Mouse (Mus musculus) adipocyte (in vitro differentiated cells): ENCODE measurements around the gene Fkbp6.

Experiments used
- DNase-seq: peaks from one replicate; pipeline ENCODE4 v3.0.0-alpha.2; 2016; ENCODE audit warnings: low spot score

The Fkbp6 gene

DNA sequence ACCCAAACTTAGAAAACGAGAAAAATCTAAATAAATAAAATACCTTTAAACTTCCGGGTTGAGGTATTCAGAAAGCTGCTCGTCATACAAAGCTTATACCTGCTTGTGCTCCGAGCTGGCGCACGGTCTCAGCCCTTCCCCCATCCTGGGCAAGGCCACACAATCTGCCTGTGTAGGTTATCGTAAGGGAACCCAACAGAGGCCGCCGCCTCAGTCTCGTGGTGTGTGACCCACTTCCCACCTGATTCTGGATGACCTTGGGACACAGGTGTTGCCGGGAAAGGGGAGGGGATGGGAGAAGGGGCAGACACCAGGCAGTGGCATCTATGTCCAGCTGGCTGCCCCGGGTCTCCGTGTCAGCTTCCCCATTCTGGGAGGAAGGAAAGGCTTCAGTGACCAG, 1.8 kb upstream of the Fkbp6 start:
- no peak for DNase-seq

GRCm38 (mm10) chr5:135347511-135348011, 2.3 kb downstream of the Fkbp6 start:
- DNase-seq: peak; percentile 46

DNA sequence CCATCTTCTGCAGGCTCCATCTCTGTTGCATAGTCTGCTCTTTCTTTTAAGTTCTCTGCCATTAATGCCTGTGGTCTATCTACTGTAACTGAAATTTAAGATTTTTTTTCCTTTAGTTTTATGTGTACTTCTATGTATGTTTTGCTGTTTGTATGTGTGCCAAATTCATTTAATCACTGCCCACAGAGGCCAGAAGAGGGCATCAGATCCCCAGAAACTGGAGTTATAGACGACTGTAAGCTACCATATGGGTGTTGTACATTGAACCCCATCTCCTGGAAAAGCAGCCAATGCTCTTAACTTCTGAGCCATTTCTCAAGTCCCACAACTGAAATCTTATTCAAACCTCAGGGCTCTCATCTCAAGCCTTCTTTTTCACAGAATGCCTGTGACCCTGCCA, 3.4 kb downstream of the Fkbp6 start:
- DNase-seq: no peak

GRCm38 (mm10) chr5:135345989-135346388, 3.9 kb downstream of the Fkbp6 start:
- DNase-seq: no peak

GRCm38 (mm10) chr5:135337575-135337974, 12.3 kb downstream of the Fkbp6 start:
- DNase-seq: peak; percentile 22

DNA sequence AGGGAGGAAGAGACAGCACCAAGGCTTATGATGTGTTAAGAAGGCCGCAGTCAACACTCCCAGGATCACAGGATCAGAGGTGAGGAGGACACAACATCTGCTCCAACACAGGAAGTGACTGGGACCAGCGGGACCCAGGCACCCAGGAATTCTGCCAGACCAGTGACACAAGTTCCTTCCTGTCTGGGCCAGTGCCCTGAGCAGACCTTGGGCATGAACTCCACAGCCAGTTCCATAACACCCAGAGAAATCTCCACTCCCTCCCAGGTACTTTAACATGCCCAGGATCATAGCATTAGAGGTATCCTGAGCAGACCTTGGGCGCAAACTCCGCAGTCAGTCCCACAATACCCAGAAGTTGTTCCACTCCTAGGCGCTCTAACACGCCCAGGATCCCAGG, 18.7 kb downstream of the Fkbp6 start:
- DNase-seq: no peak

- no peak for DNase-seq
Measured at GRCm38 (mm10) chr5:135330201-135330600, 19.6 kb downstream of the Fkbp6 start.

- no peak for DNase-seq
Measured at GRCm38 (mm10) chr5:135329471-135329870, 20.4 kb downstream of the Fkbp6 start.

- DNase-seq: no peak
Measured at GRCm38 (mm10) chr5:135326121-135326659, 23.7 kb downstream of the Fkbp6 start.

- DNase-seq: no peak
Measured at GRCm38 (mm10) chr5:135322197-135322596, 27.6 kb downstream of the Fkbp6 start.

- DNase-seq: peak; percentile 21
Measured at GRCm38 (mm10) chr5:135319856-135320255, 30.0 kb downstream of the Fkbp6 start.

DNA sequence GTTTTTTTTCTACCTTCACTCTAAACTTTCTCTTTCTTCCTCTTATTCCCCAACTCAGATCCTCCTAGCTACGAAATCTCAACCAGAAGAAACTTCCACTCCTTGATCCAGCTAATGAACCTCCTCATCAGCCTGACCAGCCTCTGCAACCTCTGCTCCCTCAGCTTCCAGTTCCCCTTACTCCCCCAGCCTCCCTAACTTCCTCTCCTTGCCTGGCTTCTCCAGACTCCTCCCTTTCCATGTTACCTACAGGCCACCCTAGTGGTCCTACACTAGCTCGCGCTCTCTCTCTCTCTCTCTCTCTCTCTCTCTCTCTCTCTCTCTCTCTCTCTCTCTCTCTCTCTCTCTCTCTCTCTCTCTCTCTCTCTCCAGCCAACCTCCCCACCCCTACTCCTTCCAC, 33.7 kb downstream of the Fkbp6 start:
- DNase-seq: no peak

- DNase-seq: no peak
Measured at GRCm38 (mm10) chr5:135306321-135306965, 43.4 kb downstream of the Fkbp6 start.

DNA sequence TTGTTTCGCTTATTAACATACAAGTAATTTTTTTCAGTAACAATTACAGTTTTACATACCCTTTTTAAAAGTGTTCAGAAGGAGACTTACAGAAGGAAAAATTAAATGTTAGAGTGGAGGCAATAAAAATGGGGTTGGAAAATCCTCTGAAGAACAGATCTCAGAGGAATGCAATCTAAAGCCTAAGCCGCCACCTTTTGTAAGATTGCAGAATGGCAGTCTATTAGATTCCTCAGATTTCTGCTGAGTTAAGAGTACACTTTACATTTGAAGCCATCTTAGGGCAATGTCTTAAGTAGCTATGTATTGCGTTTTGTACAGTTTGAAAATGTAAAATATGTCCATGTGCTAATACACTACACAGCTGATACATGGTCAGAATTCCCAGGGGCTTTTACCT, 47.4 kb downstream of the Fkbp6 start:
- DNase-seq: no peak

DNA sequence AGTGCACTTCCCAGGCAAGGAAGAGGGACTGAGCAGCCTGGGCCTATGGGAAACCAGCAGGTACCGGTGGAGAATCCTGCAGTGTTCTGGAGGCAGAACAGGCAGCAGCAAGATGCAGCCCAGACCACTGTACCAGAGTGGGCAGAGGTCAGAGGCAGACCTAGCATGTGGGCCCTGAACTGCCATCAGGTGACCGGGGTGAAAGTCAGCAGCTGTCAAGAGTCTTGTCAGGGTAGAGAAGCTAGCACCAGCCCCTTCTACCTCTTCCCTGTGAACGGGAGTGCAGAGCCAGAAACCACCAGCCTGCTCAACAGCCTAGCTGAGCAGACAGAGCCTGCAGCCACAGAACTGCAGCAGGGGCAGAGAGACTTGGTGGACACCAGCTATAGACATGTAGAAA, 47.9 kb downstream of the Fkbp6 start:
- DNase-seq: no peak

- no peak for DNase-seq
Measured at GRCm38 (mm10) chr5:135292001-135292400, 57.8 kb downstream of the Fkbp6 start.

DNA sequence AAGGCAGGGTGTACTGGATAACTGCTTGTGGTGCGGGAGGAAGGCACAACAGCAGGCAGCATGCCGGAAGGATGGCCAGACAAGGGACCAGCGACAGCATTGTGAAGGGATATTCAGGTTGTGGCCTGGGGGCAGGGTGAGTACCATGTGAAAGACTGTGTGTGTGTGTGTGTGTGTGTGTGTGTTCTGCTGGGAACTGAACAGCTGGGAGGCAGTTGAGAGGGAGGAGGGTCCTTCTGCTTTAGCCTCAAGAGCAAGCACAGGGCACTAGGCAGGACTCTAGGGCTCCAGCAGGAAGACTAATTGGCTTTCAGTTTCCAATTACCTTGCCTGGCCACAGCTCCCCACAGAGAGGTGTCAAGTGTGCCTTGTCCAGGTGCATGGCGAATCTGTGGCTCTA, 58.7 kb downstream of the Fkbp6 start:
- no peak for DNase-seq

DNA sequence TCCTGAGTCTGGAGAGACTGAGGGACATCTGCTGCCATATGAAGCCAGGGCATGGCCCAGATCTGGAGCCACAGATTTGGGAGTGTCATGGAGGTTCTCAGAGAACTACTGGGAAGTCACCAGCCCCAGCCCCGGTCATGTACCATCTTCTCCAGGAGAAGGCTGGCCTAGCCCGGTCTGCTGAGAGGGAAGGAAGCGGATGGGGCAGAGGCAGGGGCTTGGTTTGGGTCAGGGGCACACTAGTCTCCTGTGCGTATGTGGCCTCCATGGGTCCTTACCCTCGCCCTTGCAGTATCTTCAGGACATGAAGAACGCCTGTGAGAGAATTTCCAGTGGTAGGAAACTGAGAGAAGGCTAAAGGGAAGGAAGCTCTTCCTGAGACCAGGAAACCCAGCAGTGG, 59.1 kb downstream of the Fkbp6 start:
- no peak for DNase-seq

DNA sequence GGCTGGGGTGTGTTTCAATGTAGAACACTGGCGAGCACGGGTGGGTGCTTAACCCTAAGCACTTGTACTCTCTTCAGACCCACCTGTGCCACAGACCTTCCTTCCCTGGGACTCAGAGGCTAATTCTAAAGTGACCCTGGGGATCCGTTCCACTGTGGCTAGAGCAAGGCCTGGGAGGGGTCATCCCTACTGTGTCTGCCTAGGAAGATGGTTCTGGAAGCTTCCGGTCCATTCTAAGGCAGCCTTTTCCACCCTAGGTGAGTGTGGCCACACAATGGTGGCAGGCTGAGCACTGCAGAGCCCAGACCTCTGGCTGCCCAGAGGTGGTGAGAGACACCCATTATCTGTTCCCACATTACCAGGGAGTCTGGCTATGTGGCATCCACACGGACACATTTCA, 62.9 kb downstream of the Fkbp6 start:
- DNase-seq: no peak

DNA sequence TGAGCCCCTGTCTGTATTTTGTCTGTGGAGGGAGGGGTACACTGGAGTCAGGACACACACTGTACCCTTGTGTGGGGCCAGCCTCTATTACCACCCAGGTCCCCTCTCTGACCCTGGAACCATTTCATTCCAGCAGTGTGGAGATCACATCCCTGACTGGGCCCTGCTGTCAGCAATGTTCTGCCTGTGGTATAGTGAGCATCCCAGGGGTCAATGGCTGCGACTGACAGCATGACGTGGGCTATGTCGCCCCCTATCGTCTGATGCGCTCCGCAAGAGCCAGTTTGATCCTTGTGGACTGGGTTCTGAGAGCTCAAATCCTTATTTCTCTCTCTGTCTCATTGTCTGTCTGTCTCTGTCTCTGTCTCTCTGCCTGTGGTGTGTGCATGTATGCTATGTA, 63.7 kb downstream of the Fkbp6 start:
- DNase-seq: peak; percentile 75

GRCm38 (mm10) chr5:135285211-135285610, 64.6 kb downstream of the Fkbp6 start:
- DNase-seq: no peak

DNA sequence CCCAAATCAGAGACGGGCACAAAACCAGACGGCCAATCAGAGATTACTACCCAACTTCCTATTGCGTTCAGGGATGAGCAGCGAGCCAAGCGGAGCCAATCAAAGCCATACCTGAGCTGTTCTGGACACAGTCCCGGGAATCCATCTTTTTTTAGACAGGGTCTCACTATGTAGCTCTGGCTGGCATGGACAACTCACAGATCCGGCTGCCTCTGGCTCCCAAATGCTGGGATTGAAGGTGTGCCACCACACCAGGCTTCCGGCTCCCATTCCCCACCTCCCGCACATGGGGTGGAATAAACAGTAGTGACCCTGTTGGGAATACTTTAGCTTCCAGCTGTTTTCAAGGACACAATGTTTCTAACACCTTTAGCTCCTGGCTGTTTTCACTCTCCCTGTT, 69.6 kb downstream of the Fkbp6 start:
- no peak for DNase-seq

GRCm38 (mm10) chr5:135276597-135276996, 73.2 kb downstream of the Fkbp6 start:
- DNase-seq: no peak
